Mouse (Mus musculus) cerebellum, adult 2 months (tissue): ENCODE results near the gene Gm44805. TPM values are rescaled to one million over a fixed set of nuclear protein-coding genes. Genes with fewer than 3 reads are reported as not detected.
A peak's percentile ranks its signal among the peaks of the same experiment; 100 is the strongest.

Source experiments
- DNase-seq, 2 experiments: peaks; one replicate each; pipeline ENCODE4 v3.0.0; 2021
- H3K27ac ChIP-seq: fragments of 200-500 bp; 2 replicates; pipeline ENCODE4 v1.5.1; 2012; ENCODE audit warnings: low read length, control low read depth, inconsistent platforms; ENCODE audit not compliant: insufficient read depth
- H3K27me3 ChIP-seq: fragments of 200-500 bp; 2 replicates; pipeline ENCODE4 v1.6.1; 2012; ENCODE audit warnings: inconsistent platforms, mild to moderate bottlenecking, low read length, moderate library complexity; ENCODE audit not compliant: control insufficient read depth, insufficient read depth
- H3K4me1 ChIP-seq: fragments of 200-500 bp; 2 replicates; pipeline ENCODE4 v1.6.1; 2011; ENCODE audit warnings: low read length; ENCODE audit not compliant: control insufficient read depth, insufficient read depth
- H3K4me3 ChIP-seq: fragments of 200-500 bp; replicated peaks from 2 replicates; pipeline ENCODE3; 2011; ENCODE audit warnings: mild to moderate bottlenecking, low read depth, low read length, control low read depth; ENCODE audit not compliant: insufficient read depth
- CTCF ChIP-seq: fragments of 200-500 bp; IDR thresholded peaks from 2 replicates; pipeline ENCODE4 v1.5.1; 2011; ENCODE audit warnings: low read depth, mild to moderate bottlenecking, control low read depth, low read length, moderate library complexity, borderline replicate concordance; ENCODE audit not compliant: insufficient read depth
- POLR2A ChIP-seq: fragments of 200-500 bp; IDR thresholded peaks from 2 replicates; pipeline ENCODE4 v1.6.1; 2011; ENCODE audit warnings: low read length, control low read depth, borderline replicate concordance; ENCODE audit not compliant: insufficient read depth
- WGBS: fragments of 180-500 bp; shearing (Covaris S2); methylation state at CpG from one replicate; pipeline ENCODE4 v1.1.7; 2018; 5-methylcytosine and 5-hydroxymethylcytosine counted together
- polyA plus RNA-seq: library from polyadenylated mRNA; depleted of rRNA; stranded (reverse); fragments of >200 nt; gene quantifications from 2 replicates; pipeline ENCODE4 v1.2.3, GENCODE M21; 2012

Gene Gm44805
- polyA plus RNA-seq, 1 experiment: not detected

GRCm38 (mm10) chr7:19668947-19669721, 12.1 kb downstream of the Gm44805 start:
- H3K27me3 ChIP-seq: no peaks in the 10 kb centered on the region
- peaks cover 3% of the 10 kb centered on the region for H3K4me1 ChIP-seq
- 1% methylated on average over 10 of the region's 10 CpGs for WGBS
- TF ChIP-seq CTCF (peak; percentile 95), POLR2A (no peak)
- DNase-seq: peak; percentile 91 to 93
- H3K27ac ChIP-seq: peak overlapping the region; percentile 52
- H3K4me3 ChIP-seq: peak overlapping the region; percentile 44

DNA sequence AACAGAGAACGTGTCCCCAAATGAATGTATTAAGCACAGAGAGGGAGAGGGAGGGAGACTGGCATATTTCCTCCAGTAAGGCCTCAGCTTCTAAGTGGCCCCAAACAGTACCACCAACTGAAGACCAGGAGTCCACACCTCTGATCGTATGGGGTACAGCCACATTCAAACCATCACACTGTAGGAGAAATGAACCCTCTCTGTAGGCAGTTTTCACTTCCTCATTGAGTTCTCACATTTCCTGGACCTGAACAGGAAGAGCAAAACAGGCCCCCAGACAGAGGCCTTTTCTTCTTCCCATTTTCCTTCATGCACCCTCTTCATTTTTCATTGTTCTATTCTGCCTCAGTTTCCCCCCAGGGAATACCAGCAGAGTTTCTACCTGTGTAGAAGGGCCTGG, 13.8 kb downstream of the Gm44805 start:
- no peak overlapping the region for H3K27ac ChIP-seq
- H3K4me3 ChIP-seq: no peak overlapping the region
- DNase-seq: no peak
- no peak for TF ChIP-seq CTCF
- no peak for TF ChIP-seq POLR2A
- H3K27me3 ChIP-seq: no peaks in the 10 kb centered on the region
- WGBS: 77% methylated on average over 2 of the region's 2 CpGs
- peaks cover 8% of the 10 kb centered on the region; the same call in 1 of the 2 replicates for H3K4me1 ChIP-seq

DNA sequence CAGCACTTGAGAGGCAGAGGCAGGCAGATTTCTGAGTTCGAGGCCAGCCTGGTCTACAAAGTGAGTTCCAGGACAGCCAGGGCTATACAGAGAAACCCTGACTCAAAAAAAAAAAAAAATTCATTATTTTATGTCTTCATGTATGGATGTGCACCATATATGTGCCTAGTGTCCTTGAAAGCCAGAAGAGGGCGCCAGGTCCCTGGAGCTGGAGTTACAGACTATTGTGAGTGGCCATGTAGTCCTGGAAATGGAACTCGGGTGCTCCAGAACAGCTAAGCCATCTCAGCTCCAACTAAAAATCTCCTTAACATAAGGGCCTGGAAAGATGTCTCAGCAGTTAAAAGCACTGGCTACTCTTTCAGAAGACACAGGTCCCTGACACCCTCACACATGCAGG, 14.5 kb downstream of the Gm44805 start:
- Histone ChIP-seq H3K27me3 (no peaks in the 10 kb centered on the region), H3K4me3 (no peak overlapping the region), H3K27ac (no peak overlapping the region), H3K4me1 (peaks cover 12% of the 10 kb centered on the region; the same call in 1 of the 2 replicates)
- no peak for DNase-seq
- no peak for TF ChIP-seq POLR2A
- no peak for TF ChIP-seq CTCF
- 62% methylated on average over 3 of the region's 3 CpGs for WGBS

GRCm38 (mm10) chr7:19664955-19665841, 16.0 kb downstream of the Gm44805 start, which contains the start of gene Clptm1:
Clptm1 (minus strand) TSS chr7:19665033.
- Histone ChIP-seq H3K27me3 (no peaks in the 10 kb centered on the region), H3K4me3 (peak within 1 kb of the TSS; percentile 86), H3K27ac (peak within 1 kb of the TSS; percentile 40; the same call in 1 of the 2 replicates), H3K4me1 (peaks cover 12% of the 10 kb centered on the region; the same call in 1 of the 2 replicates)
- peak; percentile 97 to 99 for DNase-seq
- under 1% methylated on average over 63 of the region's 63 CpGs for WGBS
- TF ChIP-seq POLR2A (peak; percentile 49), CTCF (0 out of 2 replicates have a peak, but pooled peaks have one; percentile 10)

DNA sequence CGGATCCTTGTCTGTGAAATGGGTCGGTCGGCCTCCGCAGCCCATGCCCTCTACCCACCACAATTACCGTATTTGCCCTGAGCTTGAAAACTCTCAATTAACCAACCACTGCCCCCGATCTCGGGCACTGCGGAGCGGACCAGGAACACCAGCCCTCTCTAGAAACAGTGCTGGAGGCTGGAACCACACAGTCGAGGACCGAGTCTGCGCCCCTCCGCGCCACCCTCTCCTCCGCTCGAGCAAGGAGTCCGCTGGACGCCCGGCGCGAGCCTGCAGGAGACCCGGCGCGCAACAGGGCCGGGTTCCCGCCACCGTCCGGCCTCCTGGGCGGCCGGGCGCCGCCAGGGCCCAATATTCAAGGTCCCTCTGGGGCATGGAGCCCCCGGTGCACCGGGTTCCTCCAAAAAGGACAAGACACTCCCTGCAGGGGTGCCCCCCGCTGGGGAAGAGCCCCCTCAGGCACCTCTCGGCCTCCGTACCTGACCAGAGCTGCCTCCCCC, 16.7 kb downstream of the Gm44805 start:
- DNase-seq: no peak
- under 1% methylated on average over 37 of the region's 37 CpGs for WGBS
- peaks cover 12% of the 10 kb centered on the region; the same call in 1 of the 2 replicates for H3K4me1 ChIP-seq
- peak overlapping the region; percentile 86 for H3K4me3 ChIP-seq
- no peaks in the 10 kb centered on the region for H3K27me3 ChIP-seq
- no peak for TF ChIP-seq CTCF
- TF ChIP-seq POLR2A: no peak
- H3K27ac ChIP-seq: 0 out of 2 replicates have a peak overlapping the region, but pooled peaks have one; percentile 18

DNA sequence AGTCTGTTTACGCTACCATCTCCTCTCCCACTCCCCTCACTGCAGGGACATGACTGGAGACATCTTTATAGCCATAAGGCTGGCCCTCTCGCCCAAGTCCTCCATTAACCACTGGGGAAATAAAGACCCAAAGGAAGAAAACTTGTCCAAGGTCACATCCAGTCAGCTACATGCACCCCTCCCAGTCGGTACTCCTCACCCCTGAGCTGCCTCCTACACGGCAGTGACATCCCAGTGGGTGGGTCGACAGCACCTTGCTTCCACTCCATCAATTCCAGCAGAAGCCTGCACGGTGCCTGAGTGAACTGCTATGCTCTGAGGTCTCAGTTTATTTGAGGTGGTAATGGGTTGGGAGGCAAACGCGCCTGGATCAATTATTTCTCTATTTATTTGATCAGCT, 17.3 kb downstream of the Gm44805 start:
- 9% methylated on average over 8 of the region's 8 CpGs for WGBS
- Histone ChIP-seq H3K27ac (no peak overlapping the region), H3K4me3 (peak overlapping the region; percentile 86), H3K4me1 (peaks cover 9% of the 10 kb centered on the region; the same call in 1 of the 2 replicates), H3K27me3 (no peaks in the 10 kb centered on the region)
- peak; percentile 20 to 30 for DNase-seq
- no peak for TF ChIP-seq CTCF
- no peak for TF ChIP-seq POLR2A

DNA sequence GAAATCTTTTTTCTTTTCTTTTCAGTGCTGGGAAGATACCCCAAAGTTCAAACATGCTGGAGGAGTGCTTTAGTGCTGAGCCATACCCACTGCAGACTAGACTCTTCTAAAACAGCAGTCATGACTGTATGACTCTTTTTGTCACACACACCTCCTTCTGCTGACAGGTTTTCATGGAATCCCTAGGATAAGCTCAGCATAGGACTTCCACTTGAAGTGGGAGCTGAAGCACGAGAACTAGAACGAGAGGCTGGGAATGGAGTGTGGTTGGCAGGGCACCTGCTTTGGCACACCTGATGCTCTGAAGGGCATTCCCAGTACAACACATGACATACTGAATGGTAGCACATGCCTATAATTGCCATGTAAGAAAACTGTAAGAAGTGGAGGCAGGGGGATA, 28.6 kb downstream of the Gm44805 start:
- WGBS: 85% methylated on average over 2 of the region's 2 CpGs
- DNase-seq: no peak

More for the DNA sequence above, 28.6 kb downstream of the Gm44805 start:
- no peak overlapping the region for H3K27ac ChIP-seq
- H3K4me1 ChIP-seq: peaks cover 4% of the 10 kb centered on the region
- H3K4me3 ChIP-seq: no peak overlapping the region
- TF ChIP-seq POLR2A: no peak
- TF ChIP-seq CTCF: no peak
- no peaks in the 10 kb centered on the region for H3K27me3 ChIP-seq
